Mouse (Mus musculus): ENCODE measurements around the gene 2310022A10Rik. TPM values are rescaled to one million over a fixed set of nuclear protein-coding genes. Genes with fewer than 3 reads are reported as not detected.
A peak's percentile ranks its signal among the peaks of the same experiment; 100 is the strongest.

2310022A10Rik gene
- total and polyA plus RNA-seq, 3 experiments = 12.8 to 27.7 (median 15.9) TPM

DNA sequence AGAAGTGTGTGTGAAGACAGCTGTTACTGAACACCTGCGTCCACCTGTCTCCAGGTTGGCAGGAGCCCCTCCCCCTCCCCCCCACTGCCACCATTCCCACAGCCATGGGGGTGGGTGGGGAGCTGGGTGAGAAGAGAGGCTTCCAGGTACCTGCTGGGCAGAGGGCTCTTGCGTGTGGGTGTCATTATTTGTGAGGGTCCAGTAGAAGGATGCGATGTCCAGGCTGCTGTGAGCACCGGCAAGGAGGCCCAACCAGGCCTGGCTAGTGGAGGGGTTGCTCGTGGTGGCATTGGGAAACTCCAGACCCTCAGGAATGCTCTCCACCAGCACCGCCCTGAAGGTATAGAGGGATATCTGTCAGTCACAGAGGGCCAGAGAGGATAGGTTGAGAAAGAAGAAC, 12.1 kb upstream of the 2310022A10Rik start:
- no peak for DNase-seq

DNA sequence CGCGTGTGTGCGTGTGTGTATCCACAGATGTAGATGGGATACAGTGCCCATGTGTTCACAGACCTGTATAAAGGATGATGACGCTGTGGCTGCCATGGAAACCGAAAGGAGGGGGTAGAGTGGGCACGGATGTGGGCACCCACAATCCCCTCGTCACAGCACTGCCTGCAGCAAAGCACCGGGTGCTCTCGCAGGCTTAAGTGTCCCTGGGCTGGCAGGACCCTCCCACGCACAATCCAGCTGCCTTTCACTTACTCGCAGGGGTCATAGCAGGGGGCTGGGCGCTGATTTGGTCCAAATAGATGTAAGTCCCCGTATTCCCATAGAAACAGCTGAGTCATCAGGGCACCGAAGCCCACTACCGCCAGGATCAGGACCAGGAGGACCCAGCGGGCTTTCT, 11.6 kb upstream of the 2310022A10Rik start:
- DNase-seq = peak; percentile 37

DNA sequence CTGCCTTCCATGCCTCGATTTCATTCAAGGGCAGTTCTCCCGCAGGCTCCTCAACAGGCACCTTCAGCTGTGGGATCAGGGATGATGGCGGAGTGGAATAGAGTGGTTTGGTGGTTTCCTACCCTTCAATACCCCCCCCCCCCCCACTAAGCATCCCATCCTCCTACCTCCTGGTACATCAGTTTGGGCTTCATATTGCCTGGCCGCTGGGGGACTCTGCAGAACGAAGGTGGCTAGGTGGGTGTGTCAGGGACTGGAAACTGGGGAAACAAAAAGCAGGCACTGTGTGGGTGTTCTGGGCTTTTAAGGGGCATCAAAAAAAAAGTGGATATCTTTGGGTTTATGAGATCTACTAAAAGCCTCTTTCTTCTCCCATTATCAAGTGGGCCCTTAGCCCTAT, 11.1 kb upstream of the 2310022A10Rik start:
- no peak for DNase-seq

DNA sequence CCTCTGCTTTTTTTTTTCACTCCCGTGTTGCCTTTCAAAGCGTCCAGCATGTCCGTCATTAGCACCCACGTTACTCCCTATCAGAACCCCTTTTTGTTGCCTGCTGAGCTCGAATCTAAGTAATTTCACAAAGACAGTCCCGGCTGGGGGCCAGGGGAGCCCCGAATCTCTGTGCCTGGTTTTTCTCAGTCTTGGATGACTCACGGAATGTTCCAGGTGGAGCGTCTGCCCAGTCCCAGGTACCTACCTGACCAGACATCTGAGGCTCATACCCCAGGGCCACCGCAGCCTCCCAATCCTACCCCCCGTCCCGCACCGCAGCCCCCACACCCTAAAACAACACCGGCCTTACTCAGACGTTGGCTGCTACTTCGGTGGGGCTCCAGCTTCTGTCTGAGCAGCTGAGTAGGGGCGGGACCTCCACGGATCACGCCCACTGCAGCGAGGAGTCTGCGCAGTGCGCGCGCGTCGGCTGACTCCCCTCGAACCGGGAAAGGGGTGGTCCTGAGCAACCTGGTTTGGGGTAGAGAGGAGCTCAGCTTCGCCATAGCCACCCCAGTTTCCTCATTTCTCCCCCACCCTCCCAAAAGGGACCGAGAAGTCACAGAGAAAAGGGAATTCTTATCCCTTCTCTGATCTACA, 10.5 kb upstream of the 2310022A10Rik start:
- peak; percentile 88 for DNase-seq

DNA sequence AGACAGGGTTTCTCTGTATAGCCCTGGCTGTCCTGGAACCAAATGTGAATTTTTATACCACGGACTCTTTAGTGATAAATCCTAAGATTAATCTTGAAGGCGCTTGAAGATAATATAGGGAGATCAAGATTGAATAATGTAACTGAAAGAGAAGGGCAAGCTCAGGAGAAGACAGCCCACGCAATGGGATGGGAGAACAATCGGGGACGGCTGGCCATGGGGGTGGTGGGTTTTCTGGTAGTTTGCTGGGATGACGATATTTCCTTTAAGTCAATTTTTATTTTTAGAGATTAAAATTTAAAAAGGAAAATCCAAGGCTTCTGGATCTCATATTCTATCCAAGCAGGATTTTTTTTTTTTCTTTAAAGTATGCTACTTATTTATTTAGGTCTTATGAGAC, 10.0 kb upstream of the 2310022A10Rik start:
- no peak for DNase-seq

DNA sequence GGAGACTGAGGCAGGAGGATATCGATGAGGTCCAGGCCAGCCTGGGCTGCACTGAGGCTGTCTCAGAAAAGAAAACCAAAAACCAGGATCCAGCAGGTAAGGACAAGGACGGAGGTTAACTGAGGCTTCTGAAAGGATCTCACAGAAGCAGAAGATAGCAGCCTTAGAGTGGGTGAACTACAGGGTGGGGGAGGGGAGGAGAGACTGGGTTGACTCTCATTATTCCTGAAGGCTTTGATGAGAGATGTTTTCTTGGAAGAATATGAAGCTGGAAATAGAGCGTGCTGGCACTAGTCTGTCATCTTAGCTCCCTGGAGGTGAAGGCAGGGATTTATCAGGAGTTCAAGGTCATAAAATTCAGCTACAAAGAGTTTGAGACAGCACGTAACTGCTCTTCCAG, 9.2 kb upstream of the 2310022A10Rik start:
- no peak for DNase-seq

DNA sequence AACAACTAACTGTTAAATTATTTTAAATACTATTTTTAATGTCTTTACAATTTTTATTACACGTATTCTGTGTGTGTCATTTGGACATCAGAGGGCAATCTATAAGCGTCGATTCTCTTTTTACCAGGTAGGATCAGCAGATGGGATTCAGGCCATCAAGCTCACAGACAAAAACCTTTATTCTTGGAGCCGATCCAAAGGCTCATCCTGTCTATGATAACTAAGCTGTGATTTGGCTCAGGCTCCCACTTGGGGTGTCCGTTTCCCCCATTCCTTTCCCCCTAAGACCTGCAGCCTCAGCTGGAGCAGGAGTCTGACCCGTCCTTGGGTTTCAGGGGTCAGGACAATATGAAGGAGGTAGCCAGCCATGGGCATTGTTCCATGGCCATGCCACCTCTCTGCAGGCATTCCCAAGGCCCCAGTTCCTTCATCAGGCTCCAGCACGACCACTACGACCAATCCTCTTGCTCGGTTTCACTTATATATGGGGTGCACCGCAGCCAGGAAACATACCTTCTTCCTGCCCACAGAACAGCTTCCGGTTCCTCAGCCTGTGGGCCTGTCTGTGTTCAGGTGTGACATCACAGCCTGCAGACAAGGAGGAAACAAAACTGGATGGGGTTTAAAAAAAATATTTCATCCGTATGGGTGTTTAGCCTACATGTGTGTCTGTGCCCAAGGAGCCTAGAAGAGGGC, 8.2 kb upstream of the 2310022A10Rik start:
- DNase-seq = no peak

DNA sequence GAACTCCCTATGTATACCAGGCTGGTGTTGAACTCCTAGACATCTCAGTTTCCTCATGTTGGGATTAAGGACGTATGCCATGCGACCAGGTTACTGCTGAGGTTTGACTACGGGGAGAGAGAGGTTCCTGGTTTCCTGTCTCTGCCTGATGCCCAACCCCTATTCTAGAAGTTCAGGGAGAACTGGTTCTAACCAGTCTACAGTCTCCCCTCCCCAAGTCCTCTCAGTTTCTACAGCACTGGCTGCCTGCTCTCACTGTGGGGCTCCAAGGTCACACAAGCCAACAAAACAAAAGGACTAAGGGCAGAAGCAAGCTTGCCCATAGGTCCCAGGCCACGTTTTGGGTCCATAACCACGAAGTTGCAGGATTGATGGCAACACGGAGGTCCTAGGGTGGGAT, 3.4 kb upstream of the 2310022A10Rik start:
- no peak for DNase-seq

DNA sequence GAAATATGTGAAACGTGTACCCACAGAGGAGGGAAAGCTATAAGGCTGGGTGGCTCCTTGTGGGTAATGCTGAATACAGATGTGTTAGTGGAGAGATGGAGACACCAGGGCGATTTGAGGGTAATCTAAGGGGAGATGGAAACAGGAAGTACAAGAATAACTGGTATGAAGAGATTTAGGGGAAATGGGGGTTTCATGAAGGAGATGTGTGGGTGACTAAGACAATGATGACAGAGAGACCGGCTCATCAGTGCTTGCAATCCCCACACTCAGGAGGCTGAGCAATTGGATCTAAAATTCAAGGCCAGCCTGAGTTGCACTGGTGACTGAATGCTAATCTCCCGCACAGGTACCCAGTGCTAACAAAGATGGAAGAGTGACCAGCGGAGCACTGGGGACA, 963 bp upstream of the 2310022A10Rik start:
- peak; percentile 36 for DNase-seq

DNA sequence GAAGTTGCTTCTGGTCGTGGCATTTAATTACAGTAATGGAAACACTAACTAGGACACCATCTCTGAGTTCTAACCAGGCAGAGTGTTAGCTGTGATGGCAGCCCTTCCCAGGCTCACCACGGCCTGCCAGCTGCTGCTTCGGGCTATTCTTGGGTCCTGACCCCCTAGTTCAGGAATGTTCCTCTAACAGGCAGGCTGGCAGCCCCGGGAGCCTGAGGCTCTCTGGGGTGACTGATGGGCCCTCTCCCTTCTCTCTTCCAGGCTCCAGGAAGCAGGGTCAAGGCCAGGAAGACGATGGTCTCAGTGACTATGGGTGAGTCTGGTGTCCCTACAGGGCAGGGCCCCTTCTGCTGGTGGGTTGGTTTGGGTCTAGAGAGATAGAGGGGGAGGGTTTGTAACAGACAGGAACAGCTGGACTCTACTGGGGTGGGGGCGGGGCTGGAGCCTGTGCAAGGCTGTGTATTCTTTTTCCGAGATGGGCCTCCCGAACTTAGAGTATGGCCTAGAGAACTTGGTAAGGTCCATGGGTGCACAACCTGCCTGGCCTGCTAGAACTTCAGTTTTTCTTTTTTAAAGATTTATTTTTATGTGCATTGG, 7.4 kb downstream of the 2310022A10Rik start:
- DNase-seq = no peak

DNA sequence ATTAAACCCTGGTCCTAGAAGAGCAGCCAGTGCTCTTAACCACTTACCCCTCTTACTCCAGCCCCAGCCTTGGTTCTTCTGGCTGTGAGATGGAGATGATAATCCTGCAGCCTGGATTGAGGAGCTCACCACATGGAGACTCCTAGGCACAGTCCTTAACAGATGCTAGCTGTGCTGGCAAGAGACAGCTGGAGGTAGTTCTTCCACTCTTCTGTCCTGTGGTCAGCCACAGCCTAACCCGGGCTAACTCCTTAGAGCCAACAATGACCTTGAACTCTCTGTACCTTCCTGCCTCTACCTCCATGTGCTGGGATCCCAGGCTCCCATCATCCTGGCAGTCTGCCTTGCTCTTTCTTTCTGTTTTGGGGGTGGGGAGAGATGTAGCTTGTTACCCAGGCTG, 7.9 kb downstream of the 2310022A10Rik start:
- DNase-seq = no peak

DNA sequence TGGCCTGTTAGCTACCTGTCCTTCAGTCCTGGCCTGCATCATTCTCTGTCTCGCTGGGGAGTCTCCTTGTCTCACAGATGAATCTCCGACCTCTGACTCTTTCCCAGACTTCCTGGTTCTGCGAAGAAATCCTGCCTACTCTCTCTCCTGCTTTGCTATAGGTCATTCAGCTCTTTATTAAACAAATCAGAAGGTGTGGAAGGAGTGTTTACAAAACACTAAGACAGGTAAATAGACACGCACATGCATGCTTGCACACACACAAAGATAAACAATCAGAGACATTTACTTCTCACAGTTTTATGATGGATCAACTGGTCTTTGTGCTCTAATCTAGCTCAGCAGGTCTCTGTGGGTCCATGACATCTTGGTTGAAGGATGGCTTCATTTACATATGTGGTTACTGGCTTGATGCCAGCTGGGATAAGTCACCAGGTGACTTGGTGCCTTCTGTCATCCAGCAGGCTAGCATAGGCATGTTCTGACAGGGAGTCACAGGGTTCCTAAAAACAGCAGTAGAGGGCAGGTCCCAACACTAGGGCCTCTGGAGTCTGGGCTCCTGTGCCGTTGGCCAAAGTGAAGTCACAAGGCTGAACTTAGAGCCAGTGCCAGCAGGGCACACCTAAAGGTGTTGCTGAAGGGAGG, 16.7 kb downstream of the 2310022A10Rik start:
- DNase-seq = no peak

DNA sequence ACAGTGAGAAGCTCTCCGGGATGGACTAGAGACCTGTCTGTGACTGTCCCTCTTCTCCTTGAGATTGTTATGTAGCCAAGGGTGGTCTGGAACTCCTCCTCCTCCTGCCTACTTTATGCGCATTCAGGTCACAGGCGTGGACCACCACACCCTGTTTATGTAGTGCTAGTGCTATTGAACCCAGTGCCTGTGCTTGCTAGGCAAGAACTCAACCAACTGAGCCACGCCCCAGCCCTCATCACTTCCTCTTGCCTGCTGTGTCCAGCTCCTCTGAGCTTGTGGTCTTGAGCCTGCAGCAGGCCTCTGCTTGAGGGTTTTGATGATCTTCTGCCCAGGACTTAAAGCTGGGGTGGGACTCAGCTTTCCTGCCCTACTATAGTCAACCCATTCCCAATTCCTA, 19.1 kb downstream of the 2310022A10Rik start:
- DNase-seq = no peak

DNA sequence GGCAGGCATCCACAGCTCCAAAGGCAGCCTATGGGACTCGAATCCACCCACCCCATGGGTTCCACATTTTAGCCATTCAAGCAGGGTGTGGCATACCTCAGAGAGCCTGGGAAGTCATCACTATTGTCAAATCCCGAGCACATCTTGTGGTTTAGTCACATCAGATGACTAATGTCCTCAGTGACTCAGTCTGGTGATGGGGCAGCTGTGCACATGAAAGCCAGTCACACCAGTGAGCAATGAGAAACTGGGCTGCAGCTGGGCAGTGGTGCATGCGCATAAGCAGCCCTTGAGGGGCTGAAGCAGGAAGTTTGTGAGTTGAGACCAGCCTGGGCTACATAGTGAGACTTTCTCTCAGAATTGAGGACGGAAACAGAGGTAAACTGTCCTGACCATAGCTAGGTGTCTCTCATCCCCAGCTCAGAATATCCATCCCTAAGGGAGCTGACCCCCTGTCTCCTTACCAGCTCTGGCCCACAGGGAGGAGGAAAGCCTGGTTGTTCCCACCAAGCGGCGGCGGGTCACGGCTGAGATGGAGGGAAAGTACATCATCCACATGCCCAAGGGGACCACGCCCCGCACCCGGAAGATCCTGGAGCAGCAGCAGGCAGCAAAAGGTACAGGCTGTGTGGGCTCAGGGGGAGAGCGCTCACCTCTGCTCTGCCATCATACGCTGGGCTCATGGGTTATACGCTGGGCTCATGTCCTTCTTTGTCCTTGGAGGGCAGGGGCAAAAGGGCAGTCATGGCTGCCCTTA, 21.3 kb downstream of the 2310022A10Rik start:
- DNase-seq = peak; percentile 78

DNA sequence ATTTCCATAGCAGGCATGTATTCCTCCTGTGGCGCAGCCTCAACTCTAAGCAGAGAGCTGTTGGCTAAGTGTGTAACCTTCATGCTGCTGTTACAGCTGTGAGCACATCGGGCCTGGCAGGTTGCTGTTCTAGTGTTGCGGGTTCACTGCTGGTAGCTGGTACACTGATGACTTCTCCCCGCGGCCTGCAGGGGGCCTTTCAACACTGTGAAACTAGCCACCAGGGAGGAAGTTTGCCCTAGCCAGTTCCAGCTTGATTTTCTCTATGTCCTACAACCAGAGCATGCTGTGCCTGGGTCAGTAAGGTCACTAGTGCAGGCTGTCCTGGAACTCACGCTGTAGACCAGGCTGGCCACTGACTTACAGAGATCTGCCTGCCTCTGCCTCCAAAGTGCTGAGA, 23.9 kb downstream of the 2310022A10Rik start:
- DNase-seq = peak; percentile 79

DNA sequence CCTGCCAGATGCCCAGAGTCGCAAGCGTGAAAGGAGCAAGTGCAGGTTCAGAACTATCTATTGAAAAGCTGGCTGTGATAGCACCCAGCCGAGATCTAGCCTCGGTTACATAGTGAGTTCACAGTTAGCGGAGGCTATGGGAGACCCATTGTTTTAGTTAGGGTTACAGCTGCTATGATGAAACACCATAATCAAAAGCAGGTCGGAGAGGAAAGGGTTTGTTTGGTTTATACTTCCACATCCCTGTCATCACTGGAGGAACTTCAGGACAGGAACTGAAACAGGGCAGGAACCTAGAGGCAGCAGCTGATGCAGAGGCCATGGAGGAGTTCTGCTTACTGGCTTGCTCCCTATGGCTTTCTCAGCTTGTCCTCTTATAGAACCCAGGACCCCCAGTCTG, 24.6 kb downstream of the 2310022A10Rik start:
- no peak for DNase-seq

DNA sequence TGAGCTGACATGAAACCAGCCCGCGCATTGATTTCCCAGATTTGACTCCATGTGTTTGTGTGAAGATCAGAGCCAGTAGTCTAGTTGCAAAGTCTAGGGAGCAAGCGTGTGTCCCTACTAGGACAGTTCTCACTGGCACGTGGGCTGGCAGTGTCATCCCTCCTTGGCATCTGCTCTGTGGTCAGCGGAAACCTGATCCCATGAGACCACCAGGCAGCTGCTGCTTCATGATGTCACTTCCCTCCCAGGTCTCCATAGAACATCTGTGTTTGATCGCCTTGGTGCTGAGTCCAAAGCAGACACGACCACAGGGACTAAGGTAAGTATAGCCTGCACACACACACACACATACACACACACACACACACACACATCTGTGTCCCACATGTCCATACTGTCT, 25.4 kb downstream of the 2310022A10Rik start:
- DNase-seq = no peak

DNA sequence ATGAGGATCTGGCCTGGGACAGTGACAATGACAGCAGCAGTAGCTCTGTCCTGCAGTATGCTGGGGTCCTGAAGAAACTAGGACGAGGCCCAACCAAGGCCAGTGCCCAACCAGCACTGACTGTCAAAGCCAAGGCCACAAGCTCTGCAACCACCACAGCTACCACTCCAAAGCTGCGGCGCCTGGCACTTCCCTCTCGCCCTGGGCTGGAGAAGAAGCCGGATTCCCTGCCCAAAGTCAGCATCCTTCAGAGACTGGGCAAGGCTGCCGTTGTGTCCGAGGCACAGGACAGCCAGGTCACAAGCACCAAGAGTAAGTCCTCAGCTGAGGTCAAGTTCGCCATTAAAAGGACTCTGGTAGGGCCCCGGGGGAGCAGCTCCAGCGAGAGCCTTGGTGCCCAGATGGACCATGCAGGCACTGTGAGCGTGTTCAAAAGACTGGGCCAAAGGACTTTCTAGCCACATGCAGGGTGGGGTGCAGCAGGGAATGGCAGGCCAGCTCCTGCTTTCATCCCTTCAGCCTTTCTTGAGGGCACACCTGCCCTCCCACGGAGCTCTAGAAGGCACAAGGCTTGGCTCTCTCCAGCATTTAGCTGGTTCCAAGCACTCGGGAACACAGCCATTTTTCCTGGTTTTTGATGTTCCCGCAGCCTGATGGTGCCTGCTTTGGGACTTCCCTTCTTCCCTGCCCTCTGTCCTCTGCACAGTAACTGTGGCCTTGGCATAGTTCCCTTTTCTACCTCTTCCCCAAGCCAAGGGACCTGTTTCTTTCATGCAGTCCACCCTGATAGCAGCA, 27.5 kb downstream of the 2310022A10Rik start:
- peak; percentile 78 for DNase-seq

DNA sequence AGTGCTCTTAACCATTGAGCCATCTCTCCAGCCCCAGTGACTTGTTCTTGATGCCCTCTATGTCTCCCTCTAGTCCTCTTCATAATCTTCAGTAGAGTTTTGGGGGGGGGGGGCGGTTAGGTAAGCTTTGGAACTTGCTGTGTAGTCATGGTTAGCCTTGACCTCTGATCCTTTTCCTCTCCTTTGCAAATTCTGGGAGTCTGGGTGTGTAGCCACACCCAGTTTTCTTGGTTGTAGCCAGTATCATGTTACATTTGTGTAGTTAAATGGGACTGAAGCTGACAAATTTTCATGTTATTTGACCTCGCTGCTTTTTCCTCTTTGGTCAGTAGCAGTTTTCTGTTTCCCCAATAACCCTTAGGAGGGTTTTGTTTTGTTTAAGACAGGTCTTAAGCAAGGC, 33.8 kb downstream of the 2310022A10Rik start:
- no peak for DNase-seq

DNA sequence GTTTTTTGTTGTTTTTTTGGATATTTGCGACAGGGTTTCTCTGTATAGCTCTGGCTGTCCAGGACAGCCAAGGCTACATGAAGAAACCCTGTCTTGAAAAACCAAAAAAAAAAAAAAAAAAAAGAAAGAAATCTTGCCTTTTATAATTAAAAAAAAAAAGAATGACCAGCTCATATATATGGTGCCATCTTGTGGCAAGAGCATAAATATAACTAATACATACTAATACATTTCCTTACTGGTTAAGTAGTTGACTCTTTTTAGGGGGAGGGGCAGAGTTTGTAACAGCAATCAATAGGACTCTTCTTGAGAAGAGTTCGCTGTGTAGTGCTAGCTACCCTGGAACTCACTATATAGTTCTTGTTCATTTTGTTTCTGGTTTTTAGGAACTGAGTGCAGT, 34.7 kb downstream of the 2310022A10Rik start:
- DNase-seq = no peak

DNA sequence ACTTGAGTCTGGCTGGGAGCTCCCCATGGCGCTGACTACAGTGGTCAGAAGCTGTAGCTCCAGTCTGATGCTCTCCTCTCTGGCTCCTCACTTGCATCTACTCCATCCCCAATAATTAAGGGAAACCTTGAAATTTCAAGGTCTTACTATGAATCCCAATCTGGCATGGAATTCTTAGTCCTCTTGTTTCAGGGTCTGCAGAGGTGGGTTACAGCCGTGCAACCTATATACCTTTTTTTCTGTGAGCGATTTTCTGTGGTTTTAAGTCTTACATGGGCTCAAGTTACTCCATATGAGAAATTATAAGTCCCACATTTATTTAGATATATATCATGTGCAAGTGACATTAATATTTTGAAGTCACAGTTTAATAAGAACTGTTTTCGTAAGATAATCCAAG, 37.1 kb downstream of the 2310022A10Rik start:
- DNase-seq = no peak
